ENCODE assay signal across 19 mouse cellular contexts in genomic region chr4:119895504-119895903, GRCm38 (mm10).
DNase-seq lines count a peak whose midpoint lies in the region; ATAC-seq lines count a peak whose summit lies in the region.
"Had no signal": no experiment of that assay in that cellular context is flagged by ENCODE, and none has a peak within 500 bp of the region (broad histone marks: within the 10 kb centered on the region; RNA-seq: fewer than 3 reads in every experiment).

No protein-coding gene starts in this region.

- no peak overlapping the region for H3K4me3 ChIP-seq in hindbrain, embryonic 13.5 days
- H3K4me3 ChIP-seq in hindbrain, embryonic 12.5 days = no peak overlapping the region
- no peak overlapping the region for H3K4me3 ChIP-seq in neural tube, embryonic 13.5 days
- H3K4me3 ChIP-seq in liver, embryonic 16.5 days (ENCODE audit: low read depth, low read length) = peak overlapping the region; percentile 16; the same call in 1 of the 2 replicates
- H3K4me3 ChIP-seq: embryonic facial prominence, embryonic 12.5 days; intestine, embryonic 15.5 days; limb, embryonic 10.5 days; neural tube, embryonic 12.5 days had no signal

- H3K27ac ChIP-seq in hindbrain, embryonic 13.5 days = peak overlapping the region; percentile 66; the same call in 1 of the 2 replicates
- no peak overlapping the region for H3K27ac ChIP-seq in hindbrain, embryonic 12.5 days
- peak overlapping the region; percentile 28; the same call in 1 of the 2 replicates for H3K27ac ChIP-seq in neural tube, embryonic 13.5 days (replicated peaks)
- H3K27ac ChIP-seq in liver, embryonic 16.5 days (ENCODE audit: low read length) = peak overlapping the region; percentile 91
- H3K27ac ChIP-seq: embryonic facial prominence, embryonic 12.5 days; intestine, embryonic 15.5 days; limb, embryonic 10.5 days; macrophage; neural tube, embryonic 12.5 days; stomach, postnatal 0 days had no signal

- H3K27me3 ChIP-seq in hindbrain, embryonic 13.5 days = no peaks in the 10 kb centered on the region
- H3K27me3 ChIP-seq in hindbrain, embryonic 12.5 days = no peaks in the 10 kb centered on the region
- H3K27me3 ChIP-seq in neural tube, embryonic 13.5 days = no peaks in the 10 kb centered on the region
- no peaks in the 10 kb centered on the region for H3K27me3 ChIP-seq in liver, embryonic 16.5 days (ENCODE audit: control insufficient read depth, insufficient read depth, low read depth, low read length)
- H3K27me3 ChIP-seq: embryonic facial prominence, embryonic 12.5 days; intestine, embryonic 15.5 days; neural tube, embryonic 12.5 days had no signal

- 67% methylated on average over 5 of the region's 5 CpGs for WGBS in hindbrain, embryonic 13.5 days
- 70% methylated on average over 5 of the region's 5 CpGs for WGBS in hindbrain, embryonic 12.5 days
- 72% methylated on average over 5 of the region's 5 CpGs for WGBS in neural tube, embryonic 13.5 days
- 45% methylated on average over 5 of the region's 5 CpGs for WGBS in liver, embryonic 16.5 days (ENCODE audit: insufficient replicate concordance)

- peaks cover 20% of the 10 kb centered on the region; the same call in 1 of the 2 replicates for H3K4me1 ChIP-seq in hindbrain, embryonic 13.5 days (replicated peaks)
- H3K4me1 ChIP-seq in hindbrain, embryonic 12.5 days = peaks cover 4% of the 10 kb centered on the region; the same call in 1 of the 2 replicates
- no peaks in the 10 kb centered on the region for H3K4me1 ChIP-seq in neural tube, embryonic 13.5 days (replicated peaks)
- H3K4me1 ChIP-seq in liver, embryonic 16.5 days (ENCODE audit: control insufficient read depth, low read depth, low read length) = peaks cover 15% of the 10 kb centered on the region
- H3K4me1 ChIP-seq: embryonic facial prominence, embryonic 12.5 days; intestine, embryonic 15.5 days; limb, embryonic 10.5 days; neural tube, embryonic 12.5 days had no signal

- no peaks in the 10 kb centered on the region for H3K9me3 ChIP-seq in hindbrain, embryonic 13.5 days
- no peaks in the 10 kb centered on the region for H3K9me3 ChIP-seq in hindbrain, embryonic 12.5 days (replicated peaks)
- H3K9me3 ChIP-seq in neural tube, embryonic 13.5 days = no peaks in the 10 kb centered on the region
- H3K9me3 ChIP-seq in liver, embryonic 16.5 days (replicated peaks; ENCODE audit: control insufficient read depth, low read length) = no peaks in the 10 kb centered on the region
- H3K9me3 ChIP-seq: embryonic facial prominence, embryonic 12.5 days; intestine, embryonic 15.5 days; limb, embryonic 10.5 days; neural tube, embryonic 12.5 days had no signal

- no peak overlapping the region for H3K9ac ChIP-seq in hindbrain, embryonic 13.5 days
- H3K9ac ChIP-seq in hindbrain, embryonic 12.5 days = no peak overlapping the region
- H3K9ac ChIP-seq in neural tube, embryonic 13.5 days = 0 out of 2 replicates have a peak overlapping the region, but pooled peaks have one; percentile 5
- peak overlapping the region; percentile 28; the same call in 1 of the 2 replicates for H3K9ac ChIP-seq in liver, embryonic 16.5 days (ENCODE audit: low read depth, low read length)
- H3K9ac ChIP-seq: embryonic facial prominence, embryonic 12.5 days; intestine, embryonic 15.5 days; neural tube, embryonic 12.5 days had no signal

- no peak for ATAC-seq in hindbrain, embryonic 13.5 days (ENCODE audit: low FRiP score)
- ATAC-seq in hindbrain, embryonic 12.5 days (ENCODE audit: low FRiP score) = no peak
- ATAC-seq in neural tube, embryonic 13.5 days (ENCODE audit: low read depth) = no peak
- peak; percentile 56 for ATAC-seq in liver, embryonic 16.5 days (ENCODE audit: low read depth)
- ATAC-seq: forebrain, embryonic 16.5 days had no signal

- H3K36me3 ChIP-seq in hindbrain, embryonic 13.5 days = no peaks in the 10 kb centered on the region
- H3K36me3 ChIP-seq in hindbrain, embryonic 12.5 days = no peaks in the 10 kb centered on the region
- no peaks in the 10 kb centered on the region for H3K36me3 ChIP-seq in neural tube, embryonic 13.5 days
- no peaks in the 10 kb centered on the region for H3K36me3 ChIP-seq in liver, embryonic 16.5 days (ENCODE audit: control insufficient read depth, insufficient read depth)
- H3K36me3 ChIP-seq: embryonic facial prominence, embryonic 12.5 days; intestine, embryonic 15.5 days; limb, embryonic 10.5 days; neural tube, embryonic 12.5 days had no signal

- no peak for DNase-seq in neural tube, embryonic 10.5 days (ENCODE audit: extremely low spot score, low spot score)
- no peak for DNase-seq in frontal cortex, postnatal 25 days (ENCODE audit: low spot score in 2 of 2)
- no peak for DNase-seq in cerebellum, postnatal 14 days
- DNase-seq: adrenal gland, postnatal 25 days; heart, postnatal 4 days; kidney, postnatal 14 days; right cerebral cortex, adult 18-20 months; thymus, postnatal 25 days had no signal

- no peak overlapping the region for H3K4me2 ChIP-seq in hindbrain, embryonic 13.5 days
- no peak overlapping the region for H3K4me2 ChIP-seq in hindbrain, embryonic 12.5 days (replicated peaks)
- H3K4me2 ChIP-seq in neural tube, embryonic 13.5 days = no peak overlapping the region
- H3K4me2 ChIP-seq in liver, embryonic 16.5 days (ENCODE audit: low read depth, low read length) = peak overlapping the region; percentile 64
- H3K4me2 ChIP-seq: embryonic facial prominence, embryonic 12.5 days; intestine, embryonic 15.5 days; neural tube, embryonic 12.5 days had no signal

Comparison
In these comparisons a context has a peak if more than half of its experiments do, and no peak if none do; other contexts are left out.
1. H3K9ac ChIP-seq: peak in neural tube, embryonic 13.5 days (single experiment) and liver, embryonic 16.5 days (single experiment); none in hindbrain, embryonic 13.5 days (single experiment) and hindbrain, embryonic 12.5 days (single experiment).